Mouse (Mus musculus): ENCODE data around the gene Zfp36. TPM values are rescaled to one million over a fixed set of nuclear protein-coding genes. Genes with fewer than 3 reads are reported as not detected.
"Not testable (repeated sequence)": the region's sequence is repeated elsewhere in the genome, so short reads cannot be mapped to it uniquely, and the experiment has no call there.

The Zfp36 gene
- polyA plus RNA-seq, 1 experiment from 2014 or later = 10.3 TPM

- no peak for ATAC-seq (ENCODE audit: low FRiP score, low read depth)
- Histone ChIP-seq H3K27me3 (no peaks in the 10 kb centered on the region), H3K9ac (no peak overlapping the region), H3K9me3 (no peaks in the 10 kb centered on the region), H3K27ac (no peak overlapping the region), H3K4me1 (peaks cover 17% of the 10 kb centered on the region), H3K4me3 (no peak overlapping the region), H3K4me2 (replicated peaks) (no peak overlapping the region), H3K36me3 (peaks cover 61% of the 10 kb centered on the region)
- 93% methylated on average over 4 of the region's 4 CpGs for WGBS
Observed at GRCm38 (mm10) chr7:28395425-28395824, 15.4 kb upstream of the Zfp36 start.

- Histone ChIP-seq H3K4me1 (peaks cover 17% of the 10 kb centered on the region), H3K27ac (peak overlapping the region; percentile 76), H3K9me3 (no peaks in the 10 kb centered on the region), H3K4me3 (peak overlapping the region; percentile 93), H3K9ac (peak overlapping the region; percentile 92), H3K27me3 (no peaks in the 10 kb centered on the region), H3K36me3 (peaks cover 61% of the 10 kb centered on the region), H3K4me2 (replicated peaks) (peak overlapping the region; percentile 96)
- ATAC-seq (ENCODE audit: low FRiP score, low read depth) = no peak
- 4% methylated on average over 22 of the region's 22 CpGs for WGBS
Observed at GRCm38 (mm10) chr7:28393272-28393951, 13.4 kb upstream of the Zfp36 start.

GRCm38 (mm10) chr7:28392429-28393271 is 12.6 kb upstream of the Zfp36 start, which contains the start of the genes Med29 and Paf1:
TSS of gene Med29 (minus strand) at chr7:28392708.
TSS of gene Paf1 (plus strand) at chr7:28392951.
- Histone ChIP-seq H3K36me3 (peaks cover 61% of the 10 kb centered on the region), H3K9ac (peak within 1 kb of the TSS; percentile 92), H3K27ac (peak within 1 kb of the TSS; percentile 76), H3K9me3 (no peaks in the 10 kb centered on the region), H3K27me3 (no peaks in the 10 kb centered on the region), H3K4me2 (replicated peaks) (peak within 1 kb of the TSS; percentile 96), H3K4me3 (peak within 1 kb of the TSS; percentile 93), H3K4me1 (peaks cover 17% of the 10 kb centered on the region)
- WGBS = under 1% methylated on average over 58 of the region's 58 CpGs
- ATAC-seq (ENCODE audit: low FRiP score, low read depth) = peak; percentile 99

GRCm38 (mm10) chr7:28390331-28390730 is 10.3 kb upstream of the Zfp36 start:
- no peak overlapping the region for H3K27ac ChIP-seq
- no peak overlapping the region for H3K9ac ChIP-seq
- H3K9me3 ChIP-seq = no peaks in the 10 kb centered on the region
- no peaks in the 10 kb centered on the region for H3K27me3 ChIP-seq
- no peak overlapping the region for H3K4me2 ChIP-seq (replicated peaks)
- 96% methylated on average over 3 of the region's 3 CpGs for WGBS
- H3K36me3 ChIP-seq = peaks cover 61% of the 10 kb centered on the region
- peaks cover 23% of the 10 kb centered on the region for H3K4me1 ChIP-seq
- no peak overlapping the region for H3K4me3 ChIP-seq
- no peak for ATAC-seq (ENCODE audit: low FRiP score, low read depth)

GRCm38 (mm10) chr7:28387384-28387783 is 7.3 kb upstream of the Zfp36 start:
- Histone ChIP-seq H3K4me1 (peaks cover 29% of the 10 kb centered on the region), H3K36me3 (peaks cover 52% of the 10 kb centered on the region)
- H3K9ac ChIP-seq; H3K9me3 ChIP-seq; H3K27me3 ChIP-seq; H3K4me3 ChIP-seq; ATAC-seq (ENCODE audit: low FRiP score, low read depth); H3K27ac ChIP-seq; H3K4me2 ChIP-seq (replicated peaks): not testable (repeated sequence)
- 89% methylated on average over 7 of the region's 7 CpGs for WGBS

- not testable (repeated sequence) for H3K27me3 ChIP-seq; H3K9ac ChIP-seq; H3K27ac ChIP-seq; H3K4me2 ChIP-seq (replicated peaks); H3K9me3 ChIP-seq; ATAC-seq (ENCODE audit: low FRiP score, low read depth); H3K4me3 ChIP-seq
- peaks cover 33% of the 10 kb centered on the region for H3K4me1 ChIP-seq
- WGBS = 82% methylated on average over 6 of the region's 6 CpGs
- peaks cover 52% of the 10 kb centered on the region for H3K36me3 ChIP-seq
Observed at GRCm38 (mm10) chr7:28386877-28387276, 6.8 kb upstream of the Zfp36 start.

- Histone ChIP-seq H3K9ac (no peak overlapping the region; the same call in 1 of the 2 replicates), H3K9me3 (no peaks in the 10 kb centered on the region), H3K4me1 (peaks cover 33% of the 10 kb centered on the region), H3K36me3 (peaks cover 52% of the 10 kb centered on the region), H3K27ac (no peak overlapping the region; the same call in 1 of the 2 replicates), H3K4me3 (no peak overlapping the region), H3K27me3 (no peaks in the 10 kb centered on the region), H3K4me2 (replicated peaks) (no peak overlapping the region)
- 4% methylated on average over 4 of the region's 4 CpGs for WGBS
- ATAC-seq (ENCODE audit: low FRiP score, low read depth) = peak; percentile 66
Observed at GRCm38 (mm10) chr7:28386462-28386861, 6.4 kb upstream of the Zfp36 start.

- Histone ChIP-seq H3K4me2 (replicated peaks) (no peak overlapping the region), H3K9me3 (no peaks in the 10 kb centered on the region), H3K9ac (no peak overlapping the region; the same call in 1 of the 2 replicates), H3K27me3 (no peaks in the 10 kb centered on the region), H3K4me3 (no peak overlapping the region), H3K27ac (no peak overlapping the region; the same call in 1 of the 2 replicates), H3K4me1 (peaks cover 33% of the 10 kb centered on the region), H3K36me3 (peaks cover 52% of the 10 kb centered on the region)
- no peak for ATAC-seq (ENCODE audit: low FRiP score, low read depth)
- 81% methylated on average over 7 of the region's 7 CpGs for WGBS
Observed at GRCm38 (mm10) chr7:28386007-28386406, 6.0 kb upstream of the Zfp36 start.

- 94% methylated on average over 9 of the region's 9 CpGs for WGBS
- H3K36me3 ChIP-seq = peaks cover 45% of the 10 kb centered on the region
- H3K9me3 ChIP-seq = no peaks in the 10 kb centered on the region
- no peak for ATAC-seq (ENCODE audit: low FRiP score, low read depth)
- peaks cover 41% of the 10 kb centered on the region for H3K4me1 ChIP-seq
- no peak overlapping the region for H3K27ac ChIP-seq
- no peak overlapping the region for H3K4me3 ChIP-seq
- no peak overlapping the region for H3K9ac ChIP-seq
- H3K4me2 ChIP-seq (replicated peaks) = no peak overlapping the region
- no peaks in the 10 kb centered on the region for H3K27me3 ChIP-seq
Observed at GRCm38 (mm10) chr7:28385196-28385595, 5.1 kb upstream of the Zfp36 start.

GRCm38 (mm10) chr7:28384162-28384561 is 4.1 kb upstream of the Zfp36 start:
- 0 out of 2 replicates have a peak overlapping the region, but pooled peaks have one; percentile 35 for H3K9ac ChIP-seq
- H3K4me3 ChIP-seq = no peak overlapping the region
- H3K4me1 ChIP-seq = peaks cover 51% of the 10 kb centered on the region
- 87% methylated on average over 6 of the region's 6 CpGs for WGBS
- no peaks in the 10 kb centered on the region for H3K27me3 ChIP-seq
- no peaks in the 10 kb centered on the region for H3K9me3 ChIP-seq
- no peak overlapping the region for H3K27ac ChIP-seq
- no peak for ATAC-seq (ENCODE audit: low FRiP score, low read depth)
- H3K36me3 ChIP-seq = peaks cover 35% of the 10 kb centered on the region
- no peak overlapping the region for H3K4me2 ChIP-seq (replicated peaks)

- Histone ChIP-seq H3K4me2 (replicated peaks) (no peak overlapping the region), H3K9me3 (no peaks in the 10 kb centered on the region), H3K36me3 (peaks cover 29% of the 10 kb centered on the region), H3K4me1 (peaks cover 51% of the 10 kb centered on the region), H3K4me3 (no peak overlapping the region), H3K9ac (no peak overlapping the region), H3K27ac (no peak overlapping the region; the same call in 1 of the 2 replicates), H3K27me3 (no peaks in the 10 kb centered on the region)
- WGBS = 79% methylated on average over 4 of the region's 4 CpGs
- ATAC-seq (ENCODE audit: low FRiP score, low read depth) = no peak
Observed at GRCm38 (mm10) chr7:28383606-28384005, 3.6 kb upstream of the Zfp36 start.

GRCm38 (mm10) chr7:28382981-28383396 is 2.9 kb upstream of the Zfp36 start:
- 69% methylated on average over 11 of the region's 11 CpGs for WGBS
- H3K4me3 ChIP-seq = no peak overlapping the region

More at GRCm38 (mm10) chr7:28382981-28383396, 2.9 kb upstream of the Zfp36 start:
- Histone ChIP-seq H3K4me2 (replicated peaks) (peak overlapping the region; percentile 75), H3K36me3 (peaks cover 25% of the 10 kb centered on the region), H3K27me3 (no peaks in the 10 kb centered on the region), H3K27ac (peak overlapping the region; percentile 97), H3K4me1 (peaks cover 57% of the 10 kb centered on the region), H3K9ac (peak overlapping the region; percentile 13; the same call in 1 of the 2 replicates), H3K9me3 (no peaks in the 10 kb centered on the region)
- no peak for ATAC-seq (ENCODE audit: low FRiP score, low read depth)
